Mouse (Mus musculus) regulatory T cell (primary cell): ENCODE data around the gene Lsm3.
"Not testable (repeated sequence)": the region's sequence is repeated elsewhere in the genome, so short reads cannot be mapped to it uniquely, and the experiment has no call there.

Experiments
- in situ Hi-C: fragments of 300-600 bp; cut with MboI, MseI; formaldehyde crosslinking; loops from one replicate; pipeline ENCODE4 v1.15.1; 2025; ENCODE audit warnings: high pct_unique_total_duplicates

Lsm3 gene

GRCm38 (mm10) chr6:91515545-91516449 lies at the start of gene Lsm3, which contains the start of gene Xpc:
Gene Lsm3, plus strand, starts transcription at chr6:91515928.
Gene Xpc, minus strand, starts transcription at chr6:91515888.
- in situ Hi-C loops, result loop anchor here (10.0 kb wide), 2 partner anchors 159 to 231 kb away; no protein-coding TSS in a partner anchor

- in situ Hi-C loops, result no loop called here
These were observed 48.6 kb upstream of the Lsm3 start for GRCm38 (mm10) chr6:91467106-91467505.

- in situ Hi-C loops, result no loop called here
These were observed 45.0 kb upstream of the Lsm3 start for GRCm38 (mm10) chr6:91470712-91471111.

- in situ Hi-C loops, result not testable (repeated sequence)
These were observed 44.3 kb upstream of the Lsm3 start for GRCm38 (mm10) chr6:91471427-91471826.

GRCm38 (mm10) chr6:91472319-91472718 lies 43.4 kb upstream of the Lsm3 start:
- in situ Hi-C loops, result no loop called here

- in situ Hi-C loops, result no loop called here
These were observed 42.6 kb upstream of the Lsm3 start, which contains the start of the genes Chchd4 and Tmem43 for GRCm38 (mm10) chr6:91472868-91473804. Gene Chchd4, minus strand, starts transcription at chr6:91473546. Gene Tmem43, plus strand, starts transcription at chr6:91473703.

GRCm38 (mm10) chr6:91473805-91474440 lies 41.8 kb upstream of the Lsm3 start:
- in situ Hi-C loops, result no loop called here

- in situ Hi-C loops, result loop anchor here (5.0 kb wide), 1 partner anchor 38 kb away; no protein-coding TSS in a partner anchor
These were observed 41.1 kb upstream of the Lsm3 start for GRCm38 (mm10) chr6:91474441-91475190.

- in situ Hi-C loops, result loop anchor here (5.0 kb wide), 1 partner anchor 36 kb away; no protein-coding TSS in a partner anchor
These were observed 39.2 kb upstream of the Lsm3 start for GRCm38 (mm10) chr6:91476541-91476940.

- in situ Hi-C loops, result no loop called here
These were observed 32.4 kb upstream of the Lsm3 start for GRCm38 (mm10) chr6:91483371-91483770.

GRCm38 (mm10) chr6:91486736-91487453 lies 28.8 kb upstream of the Lsm3 start:
- in situ Hi-C loops, result no loop called here

- in situ Hi-C loops, result no loop called here
These were observed 27.1 kb upstream of the Lsm3 start for GRCm38 (mm10) chr6:91488496-91489212.

GRCm38 (mm10) chr6:91489872-91490271 lies 25.9 kb upstream of the Lsm3 start:
- in situ Hi-C loops, result no loop called here

GRCm38 (mm10) chr6:91491004-91491403 lies 24.7 kb upstream of the Lsm3 start:
- in situ Hi-C loops, result no loop called here

GRCm38 (mm10) chr6:91493053-91493452 lies 22.7 kb upstream of the Lsm3 start:
- in situ Hi-C loops, result no loop called here

- in situ Hi-C loops, result no loop called here
These were observed 21.2 kb upstream of the Lsm3 start for GRCm38 (mm10) chr6:91494526-91494925.

- in situ Hi-C loops, result no loop called here
These were observed 12.4 kb upstream of the Lsm3 start for GRCm38 (mm10) chr6:91503302-91503701.

GRCm38 (mm10) chr6:91506036-91506435 lies 9.7 kb upstream of the Lsm3 start:
- in situ Hi-C loops, result no loop called here

GRCm38 (mm10) chr6:91508041-91508440 lies 7.7 kb upstream of the Lsm3 start:
- in situ Hi-C loops, result no loop called here
